Mouse (Mus musculus) intestine, postnatal 0 days (tissue): Measurements from ENCODE around the gene Suco. TPM values are rescaled to one million over a fixed set of nuclear protein-coding genes. Genes with fewer than 3 reads are reported as not detected.
A peak's percentile ranks its signal among the peaks of the same experiment; 100 is the strongest.

ENCODE experiments used
- ATAC-seq: fragments of 200-750 bp; cut with Nextera tagmentation; 2 replicates; pipeline ENCODE4 v1.8.0; 2017; ENCODE audit warnings: mild to moderate bottlenecking, moderate TSS enrichment, moderate library complexity
- H3K27ac ChIP-seq: fragments of 300-500 bp; sonication (generic); 2 replicates; pipeline ENCODE4 v1.5.1; 2014; ENCODE audit warnings: mild to moderate bottlenecking, low read depth, low read length, moderate library complexity
- H3K27me3 ChIP-seq: fragments of 300-500 bp; sonication (generic); replicated peaks from 2 replicates; pipeline ENCODE4 v1.6.1; 2014; ENCODE audit warnings: low read length, mixed read lengths; ENCODE audit not compliant: control insufficient read depth, insufficient read depth
- H3K36me3 ChIP-seq: fragments of 300-500 bp; sonication (generic); 2 replicates; pipeline ENCODE4 v1.6.1; 2014; ENCODE audit warnings: mild to moderate bottlenecking, moderate library complexity; ENCODE audit not compliant: control insufficient read depth, insufficient read depth
- H3K4me1 ChIP-seq: fragments of 300-500 bp; sonication (generic); replicated peaks from 2 replicates; pipeline ENCODE4 v1.6.1; 2014; ENCODE audit warnings: antibody characterized with exemption, low read length, mixed read lengths; ENCODE audit not compliant: control insufficient read depth, insufficient read depth
- H3K4me2 ChIP-seq: fragments of 300-500 bp; sonication (generic); replicated peaks from 2 replicates; pipeline ENCODE4 v1.6.1; 2014; ENCODE audit warnings: low read depth, mild to moderate bottlenecking, moderate library complexity
- H3K4me3 ChIP-seq: fragments of 300-500 bp; sonication (generic); 2 replicates; pipeline ENCODE4 v1.5.1; 2014; ENCODE audit warnings: low read depth, low read length
- H3K9ac ChIP-seq: fragments of 300-500 bp; sonication (generic); 2 replicates; pipeline ENCODE4 v1.6.1; 2014; ENCODE audit warnings: mild to moderate bottlenecking, low read depth, low read length
- H3K9me3 ChIP-seq: fragments of 300-500 bp; sonication (generic); 2 replicates; pipeline ENCODE4 v1.6.1; 2016; ENCODE audit warnings: mixed run types; ENCODE audit not compliant: control insufficient read depth
- CTCF ChIP-seq: sonication (generic); IDR thresholded peaks from 2 replicates; pipeline ENCODE4 v1.5.1; 2016; ENCODE audit warnings: low read depth, mild to moderate bottlenecking, control low read depth, antibody characterized with exemption, moderate library complexity
- WGBS: fragments of 180-500 bp; shearing (Covaris S2); extraction: QIAGEN DNeasy Blood & Tissue Kit; methylation state at CpG from one replicate; pipeline ENCODE4 v1.1.7; 2014; 5-methylcytosine and 5-hydroxymethylcytosine counted together
- polyA plus RNA-seq: library from polyadenylated mRNA; unstranded; fragments of >200 nt; fragmentation: Nextera tagmentation; extraction: Ambion mirVana; gene quantifications from 2 replicates; pipeline ENCODE4 v1.2.1, GENCODE M21; 2015

The Suco gene
- polyA plus RNA-seq, 1 experiment from 2014 or later = 43.1 TPM

DNA sequence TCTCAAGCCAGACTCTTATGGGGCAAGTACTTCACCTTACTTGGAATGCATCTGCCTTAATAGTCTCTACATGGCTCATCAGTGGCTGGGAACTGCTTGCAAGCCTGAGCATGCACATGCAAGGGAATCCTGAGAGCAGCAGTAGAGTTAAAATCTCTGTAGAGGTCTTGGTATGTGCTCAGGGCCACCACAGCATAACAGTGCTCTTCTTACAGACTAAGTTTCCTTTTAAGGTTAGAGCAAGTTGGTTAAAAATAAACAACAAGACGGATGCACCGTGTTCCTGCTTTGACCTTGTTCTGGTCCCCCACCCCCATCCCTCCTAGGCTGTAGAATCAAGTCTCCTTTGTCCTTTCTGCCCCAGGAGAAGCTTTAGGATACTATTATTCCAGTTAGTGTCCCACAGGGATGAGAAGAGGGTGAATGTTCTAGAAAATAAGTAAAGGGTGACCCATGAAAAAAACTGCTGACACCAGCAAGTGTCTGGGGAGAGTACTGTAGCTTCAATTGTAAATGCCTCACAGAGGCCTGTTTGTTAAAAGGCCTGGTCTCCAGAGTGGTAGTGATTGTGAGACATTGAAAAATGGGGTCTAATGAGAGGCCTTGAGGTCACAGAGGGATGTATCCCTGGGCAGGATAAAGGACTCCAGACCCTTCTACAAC, 31.4 kb upstream of the Suco start:
- Histone ChIP-seq H3K36me3 (no peaks in the 10 kb centered on the region), H3K4me3 (no peak overlapping the region), H3K27me3 (no peaks in the 10 kb centered on the region), H3K4me1 (no peaks in the 10 kb centered on the region; the same call in 1 of the 2 replicates), H3K9ac (no peak overlapping the region), H3K27ac (peak overlapping the region; percentile 21; the same call in 1 of the 2 replicates), H3K9me3 (no peaks in the 10 kb centered on the region), H3K4me2 (no peak overlapping the region)
- WGBS = 11% methylated on average over 2 of the region's 2 CpGs
- ATAC-seq = no peak
- TF ChIP-seq CTCF = no peak

DNA sequence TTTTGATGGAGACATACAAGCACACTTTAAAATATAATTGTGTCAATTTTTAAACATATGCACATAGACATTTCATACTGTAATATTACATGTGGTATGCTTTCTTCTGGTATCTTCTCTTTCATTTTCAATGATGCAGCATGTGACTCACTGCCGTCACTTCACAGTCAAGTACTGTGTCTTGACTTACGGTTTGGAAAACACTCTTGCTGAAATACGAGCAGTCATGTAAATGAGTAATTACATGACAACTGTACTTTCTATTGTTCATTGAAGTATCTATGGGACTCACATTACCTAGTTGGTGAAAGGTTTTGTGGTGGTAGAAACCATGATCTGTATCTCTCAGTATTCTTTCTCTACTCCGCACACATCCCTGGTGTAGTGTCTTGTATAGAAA, 30.6 kb upstream of the Suco start:
- Histone ChIP-seq H3K4me3 (no peak overlapping the region), H3K4me2 (no peak overlapping the region), H3K27ac (no peak overlapping the region), H3K27me3 (no peaks in the 10 kb centered on the region), H3K9me3 (no peaks in the 10 kb centered on the region), H3K4me1 (no peaks in the 10 kb centered on the region; the same call in 1 of the 2 replicates), H3K36me3 (no peaks in the 10 kb centered on the region), H3K9ac (no peak overlapping the region)
- no peak for TF ChIP-seq CTCF
- 77% methylated on average over 4 of the region's 4 CpGs for WGBS
- no peak for ATAC-seq

DNA sequence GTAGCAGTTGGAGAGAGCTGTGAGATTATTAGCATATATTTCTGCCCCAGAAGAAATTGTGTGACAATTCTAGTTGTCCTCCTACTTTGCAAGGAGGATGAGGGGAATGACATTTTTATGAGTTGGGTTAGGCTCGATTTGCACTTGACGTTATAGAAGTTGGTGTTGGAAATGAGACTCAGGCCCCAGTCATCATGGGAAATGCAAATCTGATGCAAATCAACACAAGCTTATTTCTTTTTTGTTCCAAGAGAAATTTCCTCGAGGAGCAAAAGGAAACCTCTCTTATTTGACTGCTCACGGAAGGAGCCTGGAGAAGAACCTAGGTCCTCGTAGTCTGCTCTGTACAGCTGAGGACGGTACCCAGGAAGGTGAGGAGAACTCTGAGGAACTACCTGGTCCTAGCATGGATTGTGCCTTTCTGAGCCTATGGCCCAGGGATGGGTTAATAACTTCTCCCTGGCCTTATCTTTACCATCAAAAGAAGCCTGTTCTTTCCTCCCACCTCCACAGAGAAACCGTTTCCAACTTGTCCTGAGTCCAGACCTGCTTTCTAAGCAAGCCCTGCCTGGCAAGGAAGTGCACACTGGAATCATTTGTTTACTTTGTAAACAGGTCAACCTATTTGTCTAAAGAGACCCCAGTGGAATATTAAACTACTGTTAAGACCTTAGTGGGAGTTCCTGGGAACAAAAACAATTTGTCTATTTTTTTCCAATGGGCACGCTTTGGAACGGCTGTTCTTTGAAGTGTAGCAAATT, 26.4 kb upstream of the Suco start:
- no peak overlapping the region for H3K27ac ChIP-seq
- no peak overlapping the region for H3K9ac ChIP-seq
- H3K9me3 ChIP-seq = no peaks in the 10 kb centered on the region
- H3K4me1 ChIP-seq = no peaks in the 10 kb centered on the region; the same call in 1 of the 2 replicates
- 51% methylated on average over 9 of the region's 9 CpGs for WGBS
- H3K27me3 ChIP-seq = no peaks in the 10 kb centered on the region
- no peak for ATAC-seq
- no peaks in the 10 kb centered on the region for H3K36me3 ChIP-seq
- no peak for TF ChIP-seq CTCF
- H3K4me2 ChIP-seq = no peak overlapping the region
- no peak overlapping the region for H3K4me3 ChIP-seq

DNA sequence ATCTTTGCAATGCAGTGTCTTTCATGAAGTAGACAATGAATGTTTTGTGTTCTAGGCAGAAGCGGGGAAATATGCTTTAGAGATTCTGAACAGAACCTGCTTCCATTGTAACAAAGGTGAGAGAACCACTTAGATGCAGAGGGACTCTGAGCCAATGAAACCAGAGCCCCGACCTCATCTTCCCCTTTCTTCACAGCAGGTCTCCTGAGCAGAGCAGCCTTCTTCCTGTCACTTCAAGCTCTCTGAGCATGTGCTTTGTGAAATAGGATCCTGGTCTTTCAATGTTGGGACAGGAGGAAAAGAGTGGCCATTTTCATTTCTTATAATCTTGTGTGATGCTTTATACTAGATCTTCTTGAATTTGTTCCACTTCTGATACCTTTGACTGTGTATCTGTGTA, 23.6 kb upstream of the Suco start:
- TF ChIP-seq CTCF = no peak
- H3K9ac ChIP-seq = no peak overlapping the region
- H3K27ac ChIP-seq = no peak overlapping the region
- H3K4me1 ChIP-seq = no peaks in the 10 kb centered on the region
- no peaks in the 10 kb centered on the region for H3K36me3 ChIP-seq
- no peaks in the 10 kb centered on the region for H3K9me3 ChIP-seq
- no peaks in the 10 kb centered on the region for H3K27me3 ChIP-seq
- ATAC-seq = no peak
- H3K4me2 ChIP-seq = no peak overlapping the region
- H3K4me3 ChIP-seq = no peak overlapping the region
- WGBS = 57% methylated on average over 2 of the region's 2 CpGs

DNA sequence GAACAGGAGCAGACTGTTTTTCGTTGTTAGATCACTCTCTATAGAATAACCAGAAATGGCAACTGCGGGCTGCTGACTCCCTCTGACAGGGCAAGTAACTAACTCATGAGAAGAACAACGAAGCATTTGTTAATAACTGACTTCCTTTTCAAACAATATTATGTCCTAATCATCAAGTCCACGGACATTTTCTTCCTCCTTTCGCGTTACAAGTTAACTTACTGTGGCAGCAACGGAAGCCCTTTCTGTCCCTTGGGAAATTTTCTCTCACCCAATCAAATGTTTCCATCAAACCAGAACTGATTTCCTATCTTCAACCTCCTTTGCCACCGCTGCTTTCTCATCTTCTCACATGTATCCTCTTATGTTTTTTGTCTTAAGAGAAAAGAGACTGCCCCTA, 20.8 kb upstream of the Suco start:
- H3K9ac ChIP-seq = no peak overlapping the region
- no peak overlapping the region for H3K4me3 ChIP-seq
- no peak for ATAC-seq
- 59% methylated on average over 8 of the region's 8 CpGs for WGBS
- H3K36me3 ChIP-seq = no peaks in the 10 kb centered on the region
- no peak for TF ChIP-seq CTCF
- H3K27ac ChIP-seq = no peak overlapping the region
- no peak overlapping the region for H3K4me2 ChIP-seq
- H3K27me3 ChIP-seq = no peaks in the 10 kb centered on the region
- no peaks in the 10 kb centered on the region for H3K4me1 ChIP-seq
- H3K9me3 ChIP-seq = no peaks in the 10 kb centered on the region

DNA sequence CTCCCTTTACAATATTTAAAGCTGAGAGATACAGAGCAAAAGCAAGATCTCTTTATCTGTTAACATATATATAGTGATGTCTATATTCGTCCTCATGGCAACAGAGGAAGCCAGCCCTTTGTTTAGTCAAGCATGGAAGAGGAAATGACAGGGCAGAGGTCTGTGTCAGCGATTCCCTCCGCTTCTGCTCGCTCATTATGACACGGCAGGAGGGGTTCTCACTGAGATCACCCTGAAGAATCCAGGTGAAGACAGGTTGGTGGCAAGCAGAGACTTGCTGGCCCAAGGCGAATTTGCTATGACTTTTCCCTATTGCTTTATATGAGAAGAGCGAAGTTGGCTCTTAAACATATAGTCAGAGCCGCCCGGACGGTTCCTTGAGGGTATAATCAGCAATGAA, 19.6 kb upstream of the Suco start:
- 47% methylated on average over 10 of the region's 10 CpGs for WGBS
- Histone ChIP-seq H3K4me1 (no peaks in the 10 kb centered on the region), H3K4me3 (no peak overlapping the region), H3K9ac (no peak overlapping the region), H3K4me2 (no peak overlapping the region), H3K27ac (no peak overlapping the region), H3K9me3 (no peaks in the 10 kb centered on the region), H3K27me3 (no peaks in the 10 kb centered on the region), H3K36me3 (no peaks in the 10 kb centered on the region)
- no peak for TF ChIP-seq CTCF
- no peak for ATAC-seq
